Mouse (Mus musculus): ENCODE data around the gene Ep300.
A peak's percentile ranks its signal among the peaks of the same experiment; 100 is the strongest.
"Not testable (repeated sequence)": the region's sequence is repeated elsewhere in the genome, so short reads cannot be mapped to it uniquely, and the experiment has no call there.

The Ep300 gene

DNA sequence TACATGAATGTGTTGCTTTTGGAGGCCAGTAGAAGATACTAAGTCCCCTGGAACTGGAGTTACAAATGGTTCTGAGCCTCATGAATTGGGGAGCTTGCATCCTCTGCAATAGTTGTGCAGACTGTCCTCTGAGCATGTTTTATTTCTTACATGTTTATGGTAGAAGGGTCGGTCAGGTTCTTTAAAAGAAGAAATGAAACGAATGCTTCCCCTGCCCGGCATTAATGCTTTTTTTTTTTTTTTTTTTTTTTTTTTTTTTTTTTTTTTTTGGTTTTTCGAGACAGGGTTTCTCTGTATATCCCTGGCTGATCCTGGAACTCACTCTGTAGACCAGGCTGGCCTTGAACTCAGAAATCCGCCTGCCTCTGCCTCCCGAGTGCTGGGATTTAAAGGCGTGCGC lies 13.6 kb downstream of the Ep300 start:
- not testable (repeated sequence) for DNase-seq

DNA sequence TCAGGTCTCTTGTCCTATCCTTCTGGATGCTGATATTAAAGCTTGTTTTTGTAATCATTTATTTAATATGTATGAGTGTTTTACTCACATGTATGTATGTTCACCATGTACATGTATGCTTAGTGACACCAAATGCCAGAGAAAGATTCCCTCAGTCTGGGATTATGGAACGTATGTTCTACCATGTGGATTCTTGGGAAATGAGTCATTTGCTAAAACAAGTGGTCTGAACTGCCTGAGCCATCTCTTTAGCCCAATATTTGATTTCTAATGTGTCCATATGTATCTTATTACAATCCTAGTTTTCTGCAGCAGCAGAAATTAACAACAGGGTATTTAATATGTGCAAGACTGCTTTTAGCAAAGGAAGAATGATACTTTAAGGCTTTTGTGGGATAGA lies 20.1 kb downstream of the Ep300 start:
- DNase-seq: no peak

DNA sequence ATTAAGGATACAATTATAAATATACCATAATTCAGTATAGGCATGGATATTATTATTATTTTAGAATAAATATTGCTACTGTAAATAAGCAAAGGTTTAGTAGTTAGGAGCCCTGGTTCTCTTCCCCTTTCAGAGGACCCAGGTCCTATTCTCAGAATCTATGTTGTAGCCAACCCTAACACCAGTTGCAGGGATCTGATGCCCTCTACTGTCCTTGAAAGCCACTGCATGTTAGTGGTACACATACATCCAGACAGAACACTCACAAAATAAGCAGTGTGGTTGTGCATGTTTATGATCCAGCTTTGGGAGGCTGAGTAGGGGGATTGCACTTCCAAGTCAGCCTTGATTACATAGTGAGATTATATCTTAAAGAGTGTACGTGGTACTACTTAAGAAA lies 21.5 kb downstream of the Ep300 start:
- DNase-seq: peak; percentile 56 to 72

DNA sequence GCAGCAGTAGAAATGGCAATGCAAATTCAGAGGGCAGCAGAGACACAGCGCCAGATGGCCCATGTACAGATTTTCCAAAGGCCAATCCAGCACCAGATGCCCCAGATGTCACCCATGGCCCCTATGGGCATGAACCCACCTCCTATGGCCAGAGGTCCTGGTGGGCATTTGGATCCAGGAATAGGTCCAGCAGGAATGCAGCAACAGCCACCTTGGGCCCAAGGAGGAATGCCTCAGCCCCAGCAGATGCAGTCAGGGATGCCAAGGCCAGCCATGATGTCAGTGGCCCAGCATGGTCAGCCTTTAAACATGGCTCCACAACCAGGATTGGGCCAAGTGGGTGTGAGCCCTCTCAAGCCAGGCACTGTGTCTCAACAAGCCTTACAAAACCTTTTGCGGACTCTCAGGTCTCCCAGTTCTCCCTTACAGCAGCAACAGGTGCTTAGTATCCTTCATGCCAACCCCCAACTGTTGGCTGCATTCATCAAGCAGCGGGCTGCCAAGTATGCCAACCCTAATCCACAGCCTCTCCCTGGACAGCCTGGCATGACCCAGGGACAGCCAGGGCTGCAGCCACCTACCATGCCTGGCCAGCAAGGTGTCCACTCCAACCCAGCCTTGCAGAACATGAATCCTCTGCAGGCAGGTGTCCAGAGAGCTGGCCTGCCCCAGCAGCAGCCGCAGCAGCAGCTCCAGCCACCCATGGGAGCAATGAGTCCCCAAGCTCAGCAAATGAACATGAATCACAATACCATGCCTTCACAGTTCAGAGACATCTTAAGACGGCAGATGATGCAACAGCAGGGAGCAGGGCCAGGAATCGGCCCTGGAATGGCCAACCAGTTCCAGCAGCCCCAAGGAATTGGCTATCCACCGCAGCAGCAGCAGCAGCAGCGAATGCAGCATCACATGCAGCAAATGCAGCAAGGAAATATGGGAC lies 64.6 kb downstream of the Ep300 start:
- no peak for DNase-seq

DNA sequence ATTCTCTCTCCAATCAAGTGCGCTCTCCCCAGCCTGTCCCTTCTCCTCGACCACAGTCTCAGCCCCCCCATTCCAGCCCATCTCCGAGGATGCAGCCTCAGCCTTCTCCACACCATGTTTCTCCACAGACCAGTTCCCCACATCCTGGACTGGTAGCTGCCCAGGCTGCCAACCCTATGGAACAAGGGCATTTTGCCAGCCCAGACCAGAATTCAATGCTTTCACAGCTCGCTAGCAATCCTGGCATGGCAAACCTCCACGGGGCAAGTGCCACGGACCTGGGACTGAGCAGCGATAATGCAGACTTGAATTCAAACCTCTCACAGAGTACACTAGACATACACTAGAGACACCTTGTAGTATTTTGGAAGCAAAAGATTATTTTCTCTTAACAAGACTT lies 65.5 kb downstream of the Ep300 start:
- DNase-seq: no peak

DNA sequence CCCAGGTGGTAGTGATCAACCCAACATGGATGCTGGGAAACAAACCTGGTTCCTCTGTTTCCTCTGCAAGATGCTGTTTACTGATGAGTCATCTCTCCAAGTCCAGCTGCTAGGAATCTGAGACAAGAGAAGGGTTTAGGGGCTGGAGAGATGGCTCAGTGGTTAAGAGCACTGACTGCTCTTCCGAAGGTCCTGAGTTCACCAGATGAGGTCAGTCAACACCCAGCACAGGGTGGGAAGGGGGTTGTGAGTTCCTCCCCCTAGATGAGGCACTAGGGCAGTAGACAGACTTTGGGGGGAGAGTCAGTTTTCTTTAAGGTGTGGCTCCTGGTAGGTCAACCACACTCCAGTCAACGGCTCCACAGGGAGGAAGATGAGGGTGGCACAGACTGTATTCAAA lies 76.5 kb downstream of the Ep300 start:
- no peak for DNase-seq

DNA sequence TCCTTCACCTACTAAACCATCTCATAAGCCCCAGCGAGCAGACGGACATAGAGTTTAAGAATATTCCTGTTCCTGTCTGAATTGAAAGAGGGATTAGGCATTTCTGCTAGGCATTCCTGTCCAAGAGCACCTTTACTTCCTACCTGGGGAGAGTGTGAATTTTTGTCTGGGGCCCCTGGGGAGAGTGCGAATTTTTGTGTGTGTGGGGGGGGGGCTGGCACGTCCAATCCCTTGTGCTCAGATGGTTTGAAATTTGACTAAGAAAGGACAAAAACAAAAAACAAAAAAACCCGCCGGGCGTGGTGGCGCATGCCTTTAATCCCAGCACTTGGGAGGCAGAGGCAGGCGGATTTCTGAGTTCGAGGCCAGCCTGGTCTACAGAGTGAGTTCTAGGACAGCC lies 78.1 kb downstream of the Ep300 start:
- no peak for DNase-seq

DNA sequence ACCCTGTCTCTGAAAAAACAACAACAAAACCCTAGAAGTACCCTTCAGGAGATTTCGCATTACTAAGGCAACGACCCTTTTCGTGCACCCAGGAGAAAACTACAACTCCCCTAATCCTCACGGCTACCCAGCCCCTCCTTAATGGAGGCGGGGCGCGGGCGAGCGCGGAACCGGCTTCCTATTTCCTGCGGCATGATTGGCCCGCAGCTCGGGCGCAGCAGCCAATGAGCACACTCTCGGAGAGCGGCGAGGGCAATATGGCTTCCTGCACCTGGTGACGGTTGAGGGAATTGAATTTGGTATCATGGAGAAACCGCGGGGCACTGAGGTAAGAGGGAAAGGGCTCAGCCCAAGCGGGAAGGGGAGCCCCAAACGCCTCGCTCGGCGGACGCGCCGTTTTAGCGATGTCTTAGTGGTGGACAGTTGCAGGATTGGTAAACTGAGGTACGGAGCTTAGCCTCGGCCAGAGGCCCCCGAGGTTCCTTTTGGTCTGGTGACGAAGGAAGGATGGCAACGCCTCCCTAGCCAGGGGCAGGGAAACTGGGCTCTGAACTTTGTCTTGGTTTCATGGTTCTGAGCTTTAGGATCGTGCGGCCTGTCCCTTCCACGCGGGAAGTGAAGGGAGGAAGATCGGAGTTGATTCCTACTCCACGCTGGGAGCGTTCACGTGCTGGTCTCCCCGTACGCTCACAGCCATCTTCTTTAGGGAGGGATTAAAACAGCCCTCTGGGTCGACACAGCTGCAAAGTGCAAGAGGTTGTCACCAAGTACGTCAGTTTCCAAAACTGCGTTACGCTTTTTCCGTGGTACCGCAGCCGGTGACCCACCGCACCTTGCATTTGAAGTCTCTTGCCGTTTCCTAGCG lies 78.8 kb downstream of the Ep300 start, which contains the start of gene L3mbtl2:
Gene L3mbtl2, plus strand, starts transcription at position 193 of the 865 bp plus-strand sequence.
- DNase-seq: peak; percentile 91

DNA sequence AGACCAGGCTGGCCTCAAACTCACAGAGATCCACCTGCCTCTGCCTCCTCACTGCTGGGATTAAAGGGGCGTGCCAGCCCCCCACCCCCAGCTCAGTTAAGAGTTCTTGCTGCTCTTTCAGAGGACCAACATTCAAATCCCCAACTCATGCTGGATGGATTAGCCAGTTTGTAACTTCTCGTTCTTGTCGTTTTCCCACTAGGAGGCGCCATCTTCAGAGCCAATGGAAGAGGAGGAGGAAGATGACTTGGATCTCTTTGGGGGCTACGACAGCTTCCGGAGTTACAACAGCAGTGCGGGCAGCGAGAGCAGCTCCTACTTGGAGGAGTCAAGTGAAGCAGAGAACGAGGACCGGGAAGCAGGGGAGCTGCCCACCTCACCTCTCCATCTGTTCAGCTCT lies 81.8 kb downstream of the Ep300 start:
- no peak for DNase-seq

DNA sequence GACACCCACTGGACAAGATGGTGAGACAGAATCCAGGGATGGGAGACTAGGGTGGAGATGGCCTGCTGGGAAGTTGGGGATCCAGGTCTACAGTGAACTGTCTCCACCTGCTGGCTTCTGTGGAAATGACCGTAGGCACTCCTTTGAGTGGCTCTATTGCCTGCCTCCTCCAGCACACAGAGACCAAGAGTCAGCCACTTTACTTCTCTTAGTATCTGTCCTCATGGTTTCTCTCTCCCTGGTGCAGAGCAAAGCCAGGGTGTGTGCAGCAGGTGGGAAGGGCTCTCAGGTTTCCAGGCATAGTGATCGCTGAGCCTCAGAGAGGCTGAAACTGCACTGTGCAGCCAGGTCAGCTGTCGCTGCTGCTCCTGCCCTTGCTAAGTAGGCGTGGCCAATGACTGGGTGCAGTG lies 85.1 kb downstream of the Ep300 start:
- peak; percentile 30 to 40 for DNase-seq

DNA sequence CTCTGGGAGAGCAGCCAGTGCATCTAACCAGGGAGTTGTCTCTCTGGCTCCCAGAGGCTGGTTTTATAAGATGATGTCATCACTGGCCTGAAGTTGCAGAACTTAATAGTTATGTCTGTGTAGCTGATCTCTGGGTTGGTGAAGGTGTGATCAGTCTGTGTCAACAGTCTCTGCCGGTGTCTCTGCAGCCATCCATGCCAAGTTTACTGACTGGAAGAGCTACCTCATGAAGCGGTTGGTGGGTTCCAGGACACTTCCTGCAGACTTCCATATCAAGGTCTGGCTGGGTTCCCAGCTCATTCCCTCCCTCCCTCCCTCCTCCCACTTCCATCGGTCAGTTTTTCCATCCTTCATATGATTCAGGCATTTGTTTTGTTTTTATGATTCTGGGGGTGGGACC lies 91.5 kb downstream of the Ep300 start:
- DNase-seq: no peak

DNA sequence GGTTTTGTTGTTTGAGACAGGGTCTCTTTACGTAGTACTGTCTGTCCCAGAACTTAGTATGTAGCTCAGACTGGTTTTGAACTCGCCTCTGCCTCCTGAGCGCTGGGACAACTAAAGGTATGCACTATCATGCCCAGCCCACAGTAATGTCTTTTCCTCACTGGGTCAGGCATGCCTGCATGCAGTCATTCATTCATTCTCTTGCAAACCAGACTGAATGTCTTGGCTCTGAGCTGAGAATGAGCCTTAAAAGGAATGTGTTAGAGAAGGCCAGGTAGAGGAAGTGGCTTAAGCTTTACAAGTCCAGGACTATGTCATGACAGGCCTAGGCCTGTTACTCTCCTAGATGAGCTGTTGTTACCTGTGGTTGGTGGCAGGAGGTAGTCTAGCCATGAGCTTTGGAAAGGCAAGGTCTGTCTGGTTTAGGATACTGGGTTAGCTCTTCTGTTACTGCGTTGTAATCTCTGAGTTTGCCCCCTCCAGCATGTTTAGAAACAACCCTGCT lies 95.2 kb downstream of the Ep300 start:
- no peak for DNase-seq

DNA sequence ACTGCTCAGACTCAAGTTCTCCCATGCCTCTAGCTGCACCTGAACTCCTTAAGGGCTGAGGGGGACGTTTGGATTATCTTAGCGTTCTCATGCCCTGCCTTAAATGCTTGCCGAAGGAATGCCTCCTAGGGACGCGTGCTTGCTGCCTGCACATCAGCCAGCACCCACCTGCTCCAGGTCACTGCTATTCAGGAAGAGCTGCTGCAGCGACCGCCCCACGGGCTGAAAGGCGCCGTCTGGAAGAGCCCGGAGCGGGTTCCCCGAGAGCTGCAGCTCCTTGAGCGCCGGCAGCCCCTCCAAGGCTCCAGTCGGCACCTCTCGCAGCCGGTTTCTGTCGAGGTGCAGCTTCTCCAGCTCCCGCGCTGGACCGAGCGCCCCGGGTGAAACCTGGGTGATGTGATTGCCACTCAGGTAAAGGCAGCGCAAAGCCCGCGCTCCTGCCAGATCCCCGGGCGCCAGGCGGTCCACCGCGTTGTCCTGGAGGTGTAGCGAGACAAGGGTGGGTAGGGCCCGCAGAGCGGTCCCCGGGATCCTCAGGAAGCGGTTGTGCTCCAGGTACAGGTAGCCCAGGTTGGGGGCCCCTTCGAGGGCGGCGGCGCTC lies 108.3 kb downstream of the Ep300 start:
- no peak for DNase-seq

DNA sequence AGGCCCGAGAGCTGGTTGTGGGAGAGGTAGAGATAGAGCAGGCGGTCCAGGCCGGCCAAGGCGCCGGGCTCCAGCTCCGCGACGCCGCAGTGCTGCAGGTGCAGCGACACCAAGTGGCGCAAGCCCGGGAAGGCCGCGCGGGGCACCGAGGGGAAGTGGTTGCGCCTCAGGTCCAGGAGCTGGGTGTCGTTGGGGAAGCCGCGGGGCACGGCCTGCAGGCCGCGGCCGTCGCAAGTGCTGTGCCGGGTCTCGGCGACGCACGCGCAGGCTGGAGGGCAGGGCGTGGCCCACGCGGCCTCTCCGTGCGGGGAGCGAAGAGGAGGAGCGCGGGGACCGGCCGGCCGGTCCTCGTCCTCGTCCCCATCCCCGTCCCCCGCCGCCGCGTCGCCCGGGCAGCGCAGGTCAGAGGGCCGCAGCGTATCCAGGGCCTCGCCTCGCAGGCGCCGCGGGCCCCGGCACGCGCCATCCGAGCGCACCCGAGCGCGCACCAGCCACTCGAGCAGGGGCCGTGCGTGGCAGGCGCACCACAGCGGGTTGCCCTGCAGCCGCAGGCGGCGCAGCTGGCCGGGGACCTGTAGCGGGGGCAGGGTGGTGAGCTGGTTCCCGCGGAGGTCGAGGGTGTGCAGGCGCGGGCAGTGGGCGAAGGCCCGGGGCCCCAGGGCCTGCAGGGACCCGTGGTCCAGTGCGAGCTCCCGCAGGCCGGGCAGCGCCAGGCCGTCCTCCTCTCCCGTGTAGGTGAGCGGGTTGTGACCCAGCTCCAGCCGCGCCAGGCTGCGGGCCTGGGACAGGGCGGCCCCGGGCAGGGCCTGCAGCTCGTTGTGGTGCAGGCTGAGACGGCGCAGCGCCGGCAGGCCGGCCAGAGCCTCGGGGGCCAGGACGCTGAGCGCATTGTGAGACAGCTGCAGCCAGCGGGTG lies 109.1 kb downstream of the Ep300 start:
- peak; percentile 87 for DNase-seq

DNA sequence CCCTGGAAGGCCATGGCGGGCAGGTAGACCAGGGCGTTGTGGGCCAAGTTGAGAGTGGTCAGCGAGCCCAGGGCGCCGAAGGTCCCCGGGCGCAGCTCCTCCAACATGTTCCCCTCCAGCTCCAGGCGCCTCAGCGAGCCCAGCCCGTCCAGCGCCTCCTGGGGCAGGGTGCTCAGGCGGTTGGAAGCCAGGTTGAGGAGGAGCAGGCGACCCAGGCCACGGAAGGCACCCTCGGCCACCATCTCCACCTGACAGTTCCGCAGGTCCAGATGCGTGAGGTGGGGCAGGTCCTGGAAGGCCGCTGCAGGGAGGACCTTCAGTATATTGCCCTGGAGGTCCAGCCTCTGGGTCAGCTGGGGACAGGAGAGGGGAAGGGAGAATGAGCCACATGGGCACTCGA lies 109.7 kb downstream of the Ep300 start:
- DNase-seq: no peak

DNA sequence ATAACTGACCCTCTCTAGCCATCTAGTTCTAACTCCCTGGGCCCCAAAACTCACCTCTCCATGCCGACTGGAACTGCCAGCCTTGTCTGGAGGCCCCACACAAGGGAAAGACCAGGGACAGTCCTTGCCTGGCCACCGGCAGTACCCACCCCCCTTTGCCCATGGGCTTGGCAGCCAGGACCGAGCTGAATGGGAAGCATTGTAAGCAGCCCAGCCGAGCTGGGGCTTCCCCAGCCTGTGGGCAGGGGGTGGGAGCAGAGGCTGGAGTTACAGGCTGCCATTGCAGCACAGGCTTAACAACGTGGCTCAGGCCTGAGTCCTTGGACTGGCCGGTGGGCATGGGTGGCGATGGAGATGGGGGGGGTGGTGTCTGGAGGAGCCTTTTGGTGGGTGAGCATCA lies 112.0 kb downstream of the Ep300 start, which contains the start of gene Chadl:
Gene Chadl, minus strand, starts transcription at position 113 of the 400 bp plus-strand sequence.
- DNase-seq: no peak

DNA sequence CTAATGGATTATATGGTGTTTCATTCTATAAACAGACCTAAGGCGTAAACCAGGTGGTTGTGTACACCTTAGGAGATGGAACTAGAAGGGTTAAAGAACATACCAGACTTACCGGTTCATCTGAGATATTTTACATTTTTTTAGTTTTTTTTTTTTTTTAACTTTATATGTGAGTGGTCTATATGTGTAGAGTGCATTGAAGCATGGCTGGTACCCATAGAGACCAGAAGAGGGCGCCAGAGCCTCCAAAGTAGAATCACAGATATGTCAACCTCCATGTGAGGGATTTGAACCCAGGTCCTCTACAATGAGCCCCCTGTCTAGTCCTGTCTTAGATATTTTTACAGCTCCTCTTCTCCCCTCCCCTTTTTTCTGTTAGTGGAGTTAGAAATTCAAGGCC lies 112.7 kb downstream of the Ep300 start:
- DNase-seq: peak; percentile 61 to 62

DNA sequence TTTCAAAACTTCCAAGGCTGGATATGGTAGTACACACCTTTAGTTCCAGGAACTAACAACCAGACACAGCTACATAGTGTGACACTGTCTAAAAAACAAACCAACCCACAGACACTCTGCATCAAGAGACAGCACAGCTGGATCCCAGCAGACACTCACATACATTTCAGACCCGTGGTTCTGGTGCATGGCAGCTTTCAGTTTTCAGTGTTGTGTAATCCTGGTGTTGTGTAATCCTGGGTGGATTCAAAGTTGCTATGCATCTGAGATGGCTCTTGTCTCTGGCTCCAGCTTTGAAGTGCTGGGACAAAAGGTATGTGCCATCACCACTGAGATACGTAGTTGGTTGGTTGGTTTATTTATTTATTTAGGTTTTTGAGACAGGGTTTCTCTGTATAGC lies 113.4 kb downstream of the Ep300 start:
- no peak for DNase-seq

DNA sequence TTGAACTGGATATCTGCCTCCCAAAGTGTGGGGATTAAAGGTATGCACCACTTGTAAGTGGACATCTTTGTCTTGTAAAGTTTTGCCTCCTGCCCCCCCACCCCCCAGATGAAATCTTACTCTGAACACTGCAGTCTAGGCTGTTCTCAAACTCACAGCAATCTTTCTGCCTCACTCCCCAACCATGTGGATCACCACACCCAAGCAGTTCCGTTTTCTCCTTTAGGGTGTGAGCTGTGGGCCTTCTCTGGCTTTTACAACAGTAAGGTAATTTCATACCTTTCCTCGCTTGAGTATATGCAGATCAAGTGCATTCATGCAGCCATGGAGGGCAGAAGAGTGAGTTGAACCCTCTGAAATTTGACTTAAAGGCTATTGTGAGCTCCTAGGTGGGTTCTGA lies 115.0 kb downstream of the Ep300 start:
- no peak for DNase-seq

DNA sequence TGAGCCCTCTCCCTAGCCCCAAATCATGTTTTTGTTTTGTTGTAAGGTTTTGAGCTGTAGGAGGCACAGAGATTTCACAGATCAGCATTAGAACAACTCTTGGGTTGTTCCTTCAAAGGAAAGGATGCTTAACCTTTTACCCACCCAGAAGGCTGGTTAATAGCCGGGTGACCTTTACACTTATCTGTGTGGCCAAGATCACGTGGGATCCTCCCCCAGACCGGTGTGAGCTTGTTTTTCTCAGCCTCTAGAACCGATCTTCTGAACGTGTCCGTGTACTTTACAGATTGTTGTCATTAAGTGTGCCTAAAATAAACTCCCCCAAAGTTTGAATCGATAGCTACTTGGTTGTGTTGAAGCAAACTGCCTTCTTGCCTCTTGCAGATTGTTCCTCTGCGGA lies 115.5 kb downstream of the Ep300 start:
- no peak for DNase-seq

DNA sequence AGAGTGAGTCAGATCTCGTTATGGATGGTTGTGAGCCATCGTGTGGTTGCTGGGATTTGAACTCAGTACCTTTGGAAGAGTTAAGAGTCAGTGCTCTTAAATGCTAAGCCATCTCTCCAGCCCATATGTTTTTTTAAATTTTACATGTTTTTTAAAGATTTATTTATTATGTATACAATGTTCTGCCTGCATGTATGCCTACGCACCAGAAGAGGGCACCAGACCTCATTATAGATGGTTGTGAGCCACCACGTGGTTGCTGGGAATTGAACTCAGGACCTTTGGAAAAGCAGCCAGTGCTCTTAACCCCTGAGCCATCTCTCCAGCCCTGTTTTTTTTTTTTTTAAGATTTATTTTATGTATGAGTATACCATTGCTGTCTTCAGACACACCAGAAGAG lies 116.2 kb downstream of the Ep300 start:
- not testable (repeated sequence) for DNase-seq
